Mouse (Mus musculus) gastrocnemius, adult 2 months (tissue): ENCODE measurements at regions not wholly inside any gene's neighbourhood (a gene's known extent, or its start where the extent isn't known, plus 50 kb on each side); places are given as distances from the start of the nearest gene placed in this dataset.

Experiments used
- DNase-seq: peaks from one replicate; pipeline ENCODE4 v3.0.0; 2022
- H3K27ac ChIP-seq: fragments of 200-600 bp; 2 replicates; pipeline ENCODE4 v1.8.1; 2022; ENCODE audit warnings: mild to moderate bottlenecking
- H3K4me3 ChIP-seq: fragments of 200-600 bp; 2 replicates; pipeline ENCODE4 v1.8.1; 2022; ENCODE audit warnings: mild to moderate bottlenecking, moderate library complexity
- CTCF ChIP-seq: fragments of 200-600 bp; IDR thresholded peaks from 2 replicates; pipeline ENCODE4 v1.8.1; 2022; ENCODE audit warnings: antibody characterized with exemption, mild to moderate bottlenecking, moderate library complexity
- intact Hi-C: fragments of 180-260 bp; cut with DNase I; formaldehyde crosslinking; loops from one replicate; pipeline ENCODE4 v1.15.1; 2025

GRCm38 (mm10) chr1:183865111-183865510 is 148.0 kb upstream of the Dusp10 start:
- no peak for TF ChIP-seq CTCF
- no peak for DNase-seq
- H3K27ac ChIP-seq, result no peak overlapping the region
- intact Hi-C loops, result no loop called here
- no peak overlapping the region for H3K4me3 ChIP-seq

DNA sequence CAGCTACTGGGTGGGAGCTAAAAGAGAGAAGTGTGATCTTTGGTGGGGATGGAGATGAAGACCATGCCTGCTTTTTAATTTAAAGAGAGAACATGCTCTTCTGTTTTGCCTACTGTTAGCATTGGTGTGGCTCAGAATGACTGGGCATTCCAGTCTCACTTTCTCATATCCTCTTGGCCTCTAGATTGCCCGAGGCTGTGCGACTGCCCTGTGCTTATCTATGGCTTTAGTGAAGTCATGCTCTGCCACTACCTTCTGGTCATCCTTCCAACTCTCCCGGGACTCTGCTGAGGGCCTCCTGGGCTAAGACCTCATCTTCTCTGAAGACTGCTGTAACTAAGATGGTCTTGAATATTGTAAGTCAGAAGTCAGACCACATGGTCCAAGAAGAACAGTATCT is 147.5 kb upstream of the Dusp10 start:
- TF ChIP-seq CTCF, result no peak
- no peak overlapping the region for H3K27ac ChIP-seq
- intact Hi-C loops, result no loop called here

GRCm38 (mm10) chr1:183868965-183869364 is 144.1 kb upstream of the Dusp10 start:
- intact Hi-C loops, result no loop called here
- TF ChIP-seq CTCF, result no peak

More for the DNA sequence above, 147.5 kb upstream of the Dusp10 start:
- no peak for DNase-seq
- no peak overlapping the region for H3K4me3 ChIP-seq

DNA sequence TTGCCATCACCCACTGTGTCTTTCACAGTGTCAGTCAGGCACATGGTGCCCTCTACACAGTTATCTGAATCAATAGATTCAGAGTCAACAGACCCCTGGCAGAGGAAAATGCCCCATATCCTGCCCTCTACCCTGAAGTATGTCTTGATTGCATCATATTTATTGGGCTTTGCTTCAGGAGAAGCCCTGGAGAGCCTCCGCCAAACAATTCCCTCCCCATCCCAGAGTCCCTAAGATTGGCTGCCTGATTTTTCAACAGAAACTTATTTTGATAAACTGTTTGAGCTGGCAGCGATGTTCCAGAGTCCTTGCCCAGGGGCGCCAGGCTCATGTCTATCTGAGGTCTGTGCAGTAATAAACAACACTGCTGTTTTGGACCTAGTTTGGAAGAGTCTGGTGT is 117.2 kb upstream of the Dusp10 start:
- no peak for DNase-seq
- Histone ChIP-seq H3K4me3 (no peak overlapping the region), H3K27ac (no peak overlapping the region)
- no peak for TF ChIP-seq CTCF
- intact Hi-C loops, result no loop called here

More at GRCm38 (mm10) chr1:183868965-183869364, 144.1 kb upstream of the Dusp10 start:
- Histone ChIP-seq H3K4me3 (no peak overlapping the region), H3K27ac (no peak overlapping the region)
- DNase-seq, result no peak

GRCm38 (mm10) chr1:183898091-183898490 is 115.0 kb upstream of the Dusp10 start:
- no peak overlapping the region for H3K4me3 ChIP-seq
- no peak for DNase-seq
- no peak for TF ChIP-seq CTCF
- intact Hi-C loops, result no loop called here
- H3K27ac ChIP-seq, result no peak overlapping the region

DNA sequence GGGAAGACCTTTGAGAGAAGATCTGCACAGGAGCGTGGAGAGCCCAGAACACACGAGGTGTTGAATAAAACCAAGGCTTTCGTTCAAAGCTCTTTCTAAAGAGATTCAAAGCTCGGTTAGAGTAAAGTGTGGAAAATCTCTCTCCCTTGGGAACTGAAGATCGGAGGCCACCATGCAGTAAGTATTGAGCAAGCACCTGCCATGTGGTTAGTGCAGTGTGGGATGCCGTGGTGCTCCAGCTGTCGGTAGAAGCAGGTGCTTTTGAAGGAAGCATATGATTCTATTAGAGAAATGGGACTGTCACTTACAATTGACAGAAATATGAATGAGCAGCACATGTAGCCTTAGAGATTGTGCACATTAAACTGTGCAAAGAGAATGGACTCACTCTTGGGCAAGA is 108.5 kb upstream of the Dusp10 start:
- no peak for TF ChIP-seq CTCF
- Histone ChIP-seq H3K4me3 (no peak overlapping the region), H3K27ac (peak overlapping the region; percentile 83)
- intact Hi-C loops, result no loop called here
- DNase-seq, result no peak

GRCm38 (mm10) chr1:183905345-183906142 is 107.6 kb upstream of the Dusp10 start:
- Histone ChIP-seq H3K27ac (peak overlapping the region; percentile 83), H3K4me3 (no peak overlapping the region)
- TF ChIP-seq CTCF, result no peak
- intact Hi-C loops, result no loop called here
- peak; percentile 92 for DNase-seq

- no peak for TF ChIP-seq CTCF
- intact Hi-C loops, result no loop called here
- Histone ChIP-seq H3K27ac (no peak overlapping the region), H3K4me3 (no peak overlapping the region)
- no peak for DNase-seq
Observed at GRCm38 (mm10) chr1:183917656-183918055, 95.4 kb upstream of the Dusp10 start.

- DNase-seq, result no peak
- no peak for TF ChIP-seq CTCF
- intact Hi-C loops, result no loop called here
Observed at GRCm38 (mm10) chr1:183921262-183921661, 91.8 kb upstream of the Dusp10 start.

DNA sequence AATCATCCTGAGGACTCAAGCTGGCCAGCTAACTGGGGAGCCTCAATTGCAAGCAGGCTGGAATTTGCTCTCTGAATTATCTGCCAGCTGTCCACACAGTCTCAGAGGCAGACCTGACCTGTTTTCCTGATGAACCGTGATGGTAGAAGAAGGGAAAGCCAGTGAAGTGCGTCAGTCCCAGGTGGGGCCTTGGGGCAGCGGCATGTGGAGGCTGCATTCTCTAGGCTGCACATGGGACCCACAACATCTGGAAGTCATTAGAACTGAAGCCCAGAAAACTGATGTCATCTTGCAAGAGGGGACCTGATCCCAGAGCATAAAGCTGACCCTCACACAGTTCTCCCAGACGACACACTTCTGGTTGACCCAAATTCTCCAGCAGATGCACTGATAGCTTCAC is 84.6 kb upstream of the Dusp10 start:
- Histone ChIP-seq H3K4me3 (no peak overlapping the region), H3K27ac (peak overlapping the region; percentile 31; the same call in 1 of the 2 replicates)
- peak; percentile 64 for DNase-seq
- TF ChIP-seq CTCF, result no peak
- intact Hi-C loops, result loop anchor here (5.0 kb wide), 1 partner anchor 309 kb away; no protein-coding TSS in a partner anchor

More at GRCm38 (mm10) chr1:183921262-183921661, 91.8 kb upstream of the Dusp10 start:
- Histone ChIP-seq H3K27ac (no peak overlapping the region), H3K4me3 (no peak overlapping the region)

DNA sequence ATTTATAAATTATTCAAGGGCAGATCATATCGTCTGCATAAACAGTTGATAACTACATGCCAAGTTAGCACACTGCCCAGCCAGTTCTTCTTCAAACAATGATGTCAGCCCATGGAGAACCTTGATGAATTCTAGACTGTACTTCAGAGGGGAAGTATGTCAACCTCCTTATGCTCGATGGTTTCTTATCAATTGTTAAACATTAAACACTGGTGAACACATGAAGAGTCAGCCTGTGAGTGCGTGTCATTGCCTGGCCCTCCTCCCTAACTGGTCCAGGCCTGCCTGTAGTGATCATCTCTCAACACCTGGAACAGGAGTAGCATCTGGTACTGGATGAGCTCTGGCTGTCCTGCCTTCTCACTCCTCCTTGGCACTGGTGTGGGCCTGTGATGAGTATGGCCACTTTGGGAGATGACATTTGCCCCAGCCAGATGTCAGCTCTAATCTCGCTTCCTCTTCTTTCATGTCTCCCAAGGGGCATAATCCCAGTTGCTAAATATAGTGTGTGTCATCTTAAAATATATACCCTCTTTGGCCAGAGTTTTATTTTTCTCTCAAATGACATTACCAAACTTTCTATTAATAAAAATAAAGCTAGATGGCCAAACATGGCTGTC is 82.6 kb upstream of the Dusp10 start:
- peak overlapping the region; percentile 88 for H3K27ac ChIP-seq
- peak; percentile 79 for DNase-seq
- intact Hi-C loops, result loop anchor here (2.0 to 5.0 kb wide), 3 partner anchors 68 to 123 kb away; partner anchors contain the start of gene 1700056E22Rik
- H3K4me3 ChIP-seq, result no peak overlapping the region
- TF ChIP-seq CTCF, result no peak

GRCm38 (mm10) chr1:183931141-183931540 is 82.0 kb upstream of the Dusp10 start:
- no peak for TF ChIP-seq CTCF
- Histone ChIP-seq H3K27ac (peak overlapping the region; percentile 88), H3K4me3 (no peak overlapping the region)
- intact Hi-C loops, result loop anchor here (1.0 to 5.0 kb wide), 4 partner anchors 69 to 124 kb away; partner anchors contain the start of gene 1700056E22Rik
- peak; percentile 42 for DNase-seq

- Histone ChIP-seq H3K27ac (no peak overlapping the region), H3K4me3 (no peak overlapping the region)
- no peak for TF ChIP-seq CTCF
- DNase-seq, result no peak
- intact Hi-C loops, result loop anchor here (5.0 kb wide), 2 partner anchors 72 to 127 kb away; no protein-coding TSS in a partner anchor
Observed at GRCm38 (mm10) chr1:183933845-183934244, 79.3 kb upstream of the Dusp10 start.
